Mouse (Mus musculus) T-helper 2 cell (primary cell): Measurements from ENCODE around the gene Usp20.

ENCODE experiments used
- in situ Hi-C: fragments of 300-600 bp; cut with MboI, MseI; formaldehyde crosslinking; loops from one replicate; pipeline ENCODE4 v1.15.1; 2025; ENCODE audit warnings: high pct_unique_total_duplicates

Gene Usp20

DNA sequence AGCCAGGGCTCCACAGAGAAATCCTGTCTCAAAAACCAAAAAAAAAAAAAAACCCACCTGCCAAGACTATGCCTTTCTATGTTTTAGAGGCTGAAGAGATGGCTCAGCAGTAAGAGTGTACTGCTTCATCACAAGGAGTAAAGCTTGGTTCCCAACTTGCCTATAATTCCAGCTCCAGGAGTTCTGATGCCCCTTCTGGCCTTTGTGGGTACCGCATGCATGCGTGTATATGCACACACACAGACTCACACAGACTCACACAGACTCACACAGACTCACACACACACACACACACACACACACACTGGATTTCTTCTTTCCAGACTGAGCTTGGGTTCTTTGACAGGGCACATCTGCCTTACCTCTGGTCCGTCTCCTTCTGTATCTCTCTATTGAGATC is 58.0 kb downstream of the Usp20 start:
- in situ Hi-C loops = no loop called here

DNA sequence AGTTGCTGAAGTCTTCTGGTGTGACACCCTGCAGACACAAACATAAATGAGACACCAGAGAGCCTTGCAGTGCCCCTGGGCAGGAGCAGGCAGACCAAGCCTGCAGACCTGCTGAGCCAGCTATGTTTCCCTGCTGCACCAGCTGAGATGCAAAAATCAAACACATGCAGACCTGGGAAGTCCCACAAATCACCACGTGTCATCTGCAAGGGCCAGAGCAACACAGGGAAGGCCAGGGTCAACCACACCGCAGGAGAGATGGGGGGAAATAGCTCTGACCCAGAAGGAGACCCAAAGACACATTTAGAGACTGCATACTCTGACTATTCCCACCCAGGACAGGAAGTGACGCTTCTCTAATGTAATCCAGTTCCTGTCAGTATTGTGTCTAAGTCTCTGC is 58.4 kb downstream of the Usp20 start:
- in situ Hi-C loops = no loop called here

DNA sequence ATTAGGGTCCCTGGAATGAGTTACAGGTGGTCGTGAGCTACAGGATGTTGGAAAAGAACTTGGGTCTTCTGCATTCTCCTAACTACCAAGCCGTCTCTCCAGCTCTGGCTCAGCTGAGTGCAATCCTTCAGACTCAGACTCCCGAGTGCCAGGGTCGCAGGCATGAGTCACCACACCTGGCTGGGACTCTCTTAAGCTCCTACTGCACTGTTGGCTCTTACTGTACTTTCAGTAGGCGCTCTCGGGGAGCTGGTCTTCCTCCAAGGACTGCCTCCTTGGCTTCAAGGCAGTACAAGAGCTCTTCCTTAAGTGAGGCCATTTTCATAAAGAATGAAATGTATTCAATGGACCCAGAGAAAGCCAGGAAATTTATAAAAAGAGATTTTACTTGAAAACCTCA is 59.3 kb downstream of the Usp20 start:
- in situ Hi-C loops = no loop called here

DNA sequence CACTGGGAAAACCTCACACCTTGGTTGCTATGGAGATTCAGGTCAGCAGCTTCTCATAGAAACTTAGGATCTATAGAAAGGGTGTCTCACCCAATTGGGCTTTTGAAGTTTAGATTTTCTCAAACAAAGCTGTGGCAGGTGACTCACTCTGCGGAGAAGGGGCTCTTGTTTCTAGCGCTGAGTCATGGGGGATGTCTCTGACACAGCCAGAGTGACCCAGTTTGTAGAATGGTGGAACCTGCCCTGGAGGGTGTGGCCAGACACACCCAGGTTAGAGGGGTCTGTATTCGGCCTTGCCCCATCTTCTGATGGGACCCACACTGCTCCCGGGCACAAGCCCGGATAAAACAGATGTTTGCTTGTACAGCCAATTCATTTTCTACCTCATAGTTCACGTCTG is 60.8 kb downstream of the Usp20 start:
- in situ Hi-C loops = no loop called here

DNA sequence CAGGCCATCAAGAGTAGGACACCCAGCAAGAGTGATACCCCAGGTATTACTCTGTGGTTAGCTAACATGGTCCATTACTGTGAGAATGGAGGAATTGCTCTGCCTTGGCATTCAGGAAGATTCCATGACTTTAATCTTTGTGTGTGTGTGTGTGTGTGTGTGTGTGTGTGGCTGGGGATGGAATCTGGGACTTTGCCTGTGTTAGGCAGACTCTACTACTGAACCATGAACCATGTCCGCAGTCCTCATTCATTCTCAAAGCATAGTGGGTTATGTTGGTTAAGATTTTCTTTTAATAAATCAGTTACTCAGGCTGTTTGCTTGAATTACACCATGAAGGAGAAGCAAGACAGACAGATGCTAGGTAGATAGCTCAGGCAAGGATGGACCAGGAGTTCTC is 61.8 kb downstream of the Usp20 start:
- in situ Hi-C loops = no loop called here

DNA sequence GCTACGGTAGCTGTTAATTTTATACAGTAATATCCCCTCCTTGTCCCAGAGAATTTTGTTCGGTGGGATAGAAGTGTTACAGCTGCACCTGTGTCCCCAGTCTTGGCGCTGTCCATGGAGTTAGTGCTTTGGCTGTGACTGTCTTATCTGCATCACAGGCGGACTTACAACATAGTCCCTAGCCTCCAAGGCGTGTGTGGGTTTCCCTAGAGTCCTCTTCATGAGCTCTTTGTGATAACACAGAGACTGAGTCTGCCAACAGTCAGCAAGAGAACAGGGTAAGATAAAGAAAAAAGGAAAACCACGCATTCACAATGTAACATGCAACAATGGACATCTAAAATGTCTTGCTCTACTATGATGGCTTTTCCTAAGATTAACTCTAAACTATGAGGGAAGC is 66.0 kb downstream of the Usp20 start:
- in situ Hi-C loops = no loop called here

DNA sequence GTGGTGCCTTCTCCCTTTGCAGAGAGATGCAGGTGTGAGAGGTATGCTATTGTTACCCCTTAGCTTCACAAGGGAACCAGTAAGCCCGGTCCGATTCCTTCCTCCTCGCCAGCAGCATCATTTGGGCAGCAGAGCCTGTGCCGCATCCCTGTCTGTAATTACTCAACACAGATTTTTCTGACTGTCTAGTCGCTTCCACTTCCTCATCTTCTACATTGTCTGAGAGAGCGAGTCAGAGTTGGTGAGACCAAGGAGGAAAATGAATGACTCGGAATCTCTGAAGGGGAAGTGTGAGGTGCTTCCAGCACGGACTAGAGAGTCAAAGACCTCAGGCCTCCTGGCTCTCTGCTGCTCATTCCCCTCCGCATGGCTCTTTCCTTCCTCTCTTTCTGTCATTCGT is 70.4 kb downstream of the Usp20 start:
- in situ Hi-C loops = no loop called here

DNA sequence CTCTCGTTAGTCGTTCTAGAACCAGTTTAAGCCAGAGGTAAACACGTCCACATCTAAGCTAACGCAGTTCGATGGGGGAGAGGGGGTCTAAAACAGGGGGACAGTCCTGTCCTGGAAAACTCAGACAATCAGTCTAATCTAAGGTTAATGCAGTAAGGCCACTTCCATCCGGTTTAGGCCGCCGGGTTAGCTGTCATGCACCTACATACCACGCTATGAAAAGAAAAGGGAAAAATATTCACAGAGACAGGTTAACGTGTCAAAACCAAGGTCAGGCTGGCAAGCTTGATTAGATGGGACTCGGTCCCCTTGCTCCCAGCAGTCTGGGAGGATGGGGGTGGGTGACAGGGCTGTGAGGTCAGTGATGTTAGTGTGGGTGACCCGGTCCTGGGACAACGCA is 71.3 kb downstream of the Usp20 start:
- in situ Hi-C loops = no loop called here

DNA sequence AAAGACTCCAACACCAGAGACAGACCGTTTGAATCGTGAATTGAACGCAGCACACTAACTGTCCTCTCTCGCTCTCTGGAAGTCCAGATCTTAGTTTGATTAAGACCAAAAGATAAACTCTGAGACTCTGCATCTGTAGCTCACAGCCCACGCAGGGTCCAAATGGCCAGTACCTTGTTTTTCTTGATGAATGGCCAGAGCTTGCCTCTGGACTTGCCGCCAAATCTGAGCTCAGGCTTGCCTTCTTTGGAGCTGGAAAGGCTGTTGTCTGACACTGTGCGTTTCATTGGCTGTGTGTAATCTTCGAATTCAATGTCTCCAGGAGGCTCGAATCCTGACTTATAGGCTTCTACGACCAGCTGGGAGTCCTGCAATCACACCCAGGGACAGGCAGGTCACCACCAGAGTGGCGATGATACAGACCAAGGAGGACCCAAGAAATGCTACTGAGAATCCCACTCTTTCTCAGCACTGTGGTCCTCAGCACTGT is 71.8 kb downstream of the Usp20 start:
- in situ Hi-C loops = no loop called here

DNA sequence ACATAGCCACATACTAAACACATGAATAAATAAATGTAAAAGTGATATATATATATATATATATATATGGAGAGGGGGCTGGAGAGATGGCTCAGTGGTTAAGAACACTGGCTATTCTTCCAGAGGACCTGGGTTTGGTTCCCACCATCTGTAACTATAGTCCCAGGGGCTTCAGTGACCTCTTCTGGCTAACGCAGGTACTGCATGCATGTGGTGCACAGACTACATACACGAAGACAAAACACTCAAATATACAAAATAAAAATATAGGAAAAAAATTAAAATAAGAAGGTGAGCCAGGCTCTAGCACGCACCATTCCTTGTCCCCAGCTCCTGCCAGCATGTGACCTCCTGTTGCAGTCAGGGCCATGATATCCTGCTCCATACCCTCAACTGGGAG is 74.0 kb downstream of the Usp20 start:
- in situ Hi-C loops = no loop called here

DNA sequence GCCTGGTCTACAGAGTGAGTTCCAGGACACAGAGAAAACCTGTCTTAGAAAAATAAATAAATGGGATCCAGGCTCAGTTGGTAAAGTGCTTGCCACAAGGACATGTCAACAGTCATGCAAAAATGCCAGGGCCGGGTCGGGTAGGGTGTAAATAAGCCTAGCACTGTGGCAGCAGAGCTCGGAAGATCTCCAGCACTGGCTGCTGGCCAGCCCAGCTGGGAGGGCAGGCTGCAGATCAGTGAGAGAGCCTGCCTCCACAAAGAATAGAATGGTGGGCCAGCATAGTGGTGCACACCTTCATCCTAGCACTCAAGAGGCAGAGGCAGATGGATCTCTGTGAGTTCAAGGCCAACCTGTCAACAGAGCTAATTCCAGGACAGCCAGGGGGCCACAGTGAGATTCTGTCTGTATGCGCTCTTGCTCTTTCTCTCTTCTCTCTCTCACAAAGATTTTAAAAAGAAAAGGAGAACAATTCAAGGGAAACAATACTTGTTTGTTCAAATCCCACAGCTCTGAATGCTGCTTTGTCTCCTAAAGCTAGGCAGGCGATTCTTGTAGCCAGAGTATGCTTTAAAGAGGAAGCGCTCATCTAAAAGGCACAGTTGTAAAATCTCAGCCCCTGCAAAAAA is 75.6 kb downstream of the Usp20 start:
- in situ Hi-C loops = no loop called here

DNA sequence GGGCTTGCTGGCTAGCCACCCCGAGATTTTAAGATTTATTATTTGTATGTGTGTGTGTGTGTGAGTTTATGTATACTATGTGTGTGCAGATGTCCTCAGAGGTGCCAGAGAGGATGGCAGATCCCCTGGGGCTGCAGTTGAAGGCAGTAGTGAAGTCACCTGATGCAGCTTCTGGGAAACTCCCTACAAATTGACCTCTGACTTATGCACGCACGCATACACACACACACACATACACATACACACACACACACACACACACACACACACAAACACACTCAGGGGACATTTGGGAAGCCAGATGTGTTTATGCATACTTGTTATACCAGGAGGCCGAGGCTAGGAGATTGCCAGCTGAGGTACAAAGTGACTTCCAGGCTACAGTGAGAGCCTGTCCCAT is 76.4 kb downstream of the Usp20 start:
- in situ Hi-C loops = no loop called here

DNA sequence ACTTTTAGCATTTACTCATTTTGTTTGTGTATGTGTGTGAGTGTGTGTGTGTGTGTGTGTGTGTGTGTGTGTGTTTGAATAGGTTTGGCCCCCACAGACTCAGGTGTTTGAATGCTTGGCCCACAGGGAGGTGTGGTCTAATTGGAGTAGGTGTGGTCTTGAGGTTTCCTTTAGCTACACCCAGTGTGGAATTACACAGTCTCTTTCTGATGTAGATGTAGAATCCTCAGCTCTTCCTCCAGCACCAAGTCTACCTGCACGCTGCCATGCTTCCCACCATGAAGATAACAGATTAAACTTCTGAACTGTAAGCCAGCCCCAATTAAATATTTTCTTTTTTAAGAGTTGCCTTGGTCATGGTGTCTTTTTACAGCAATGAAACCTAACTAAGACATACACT is 78.2 kb downstream of the Usp20 start:
- in situ Hi-C loops = no loop called here

DNA sequence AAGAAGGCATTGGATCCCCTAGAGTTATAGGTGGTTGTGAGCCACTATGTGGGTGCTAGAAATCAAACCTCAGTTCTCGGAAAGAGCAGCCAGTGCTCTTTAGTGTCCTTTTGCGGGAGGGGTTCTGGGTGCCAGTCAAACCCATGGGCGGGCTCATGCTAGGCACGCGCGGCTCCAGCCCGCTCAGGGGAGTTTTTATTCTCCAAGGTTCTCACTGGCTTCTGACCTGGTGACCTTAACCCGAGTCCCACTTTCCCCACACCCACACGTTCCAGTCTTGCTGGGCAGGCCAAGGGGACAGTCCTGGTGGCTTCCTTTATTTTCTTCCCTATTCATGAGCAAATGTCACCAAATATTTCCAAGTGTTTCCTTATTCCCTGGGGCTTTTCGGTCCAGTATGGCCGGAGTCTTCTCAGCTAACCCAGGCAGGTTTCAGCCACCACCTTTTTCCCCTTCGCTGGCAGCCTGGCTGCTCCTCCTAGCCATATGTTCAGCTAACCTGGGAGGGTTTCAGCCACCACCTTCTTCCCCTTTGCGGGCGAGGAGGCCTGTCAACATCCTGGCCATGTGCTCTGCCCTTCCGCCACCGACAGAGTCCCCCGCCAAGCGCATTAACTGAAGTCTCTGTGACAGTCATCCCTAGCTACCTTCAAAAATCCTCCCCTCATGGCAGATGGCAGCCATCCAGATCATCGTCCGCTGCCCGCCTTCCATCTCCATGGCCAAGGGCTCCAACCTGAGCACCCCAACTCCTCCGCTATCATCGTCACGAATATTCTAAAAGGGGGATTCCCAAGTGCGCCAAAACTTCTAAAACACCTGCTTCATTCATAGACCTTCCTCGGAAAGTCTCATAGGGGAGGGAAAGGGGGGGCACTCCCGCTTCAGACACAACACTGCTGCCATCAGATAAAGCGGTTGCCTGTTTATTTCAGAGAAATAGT is 79.0 kb downstream of the Usp20 start:
- in situ Hi-C loops = no loop called here

DNA sequence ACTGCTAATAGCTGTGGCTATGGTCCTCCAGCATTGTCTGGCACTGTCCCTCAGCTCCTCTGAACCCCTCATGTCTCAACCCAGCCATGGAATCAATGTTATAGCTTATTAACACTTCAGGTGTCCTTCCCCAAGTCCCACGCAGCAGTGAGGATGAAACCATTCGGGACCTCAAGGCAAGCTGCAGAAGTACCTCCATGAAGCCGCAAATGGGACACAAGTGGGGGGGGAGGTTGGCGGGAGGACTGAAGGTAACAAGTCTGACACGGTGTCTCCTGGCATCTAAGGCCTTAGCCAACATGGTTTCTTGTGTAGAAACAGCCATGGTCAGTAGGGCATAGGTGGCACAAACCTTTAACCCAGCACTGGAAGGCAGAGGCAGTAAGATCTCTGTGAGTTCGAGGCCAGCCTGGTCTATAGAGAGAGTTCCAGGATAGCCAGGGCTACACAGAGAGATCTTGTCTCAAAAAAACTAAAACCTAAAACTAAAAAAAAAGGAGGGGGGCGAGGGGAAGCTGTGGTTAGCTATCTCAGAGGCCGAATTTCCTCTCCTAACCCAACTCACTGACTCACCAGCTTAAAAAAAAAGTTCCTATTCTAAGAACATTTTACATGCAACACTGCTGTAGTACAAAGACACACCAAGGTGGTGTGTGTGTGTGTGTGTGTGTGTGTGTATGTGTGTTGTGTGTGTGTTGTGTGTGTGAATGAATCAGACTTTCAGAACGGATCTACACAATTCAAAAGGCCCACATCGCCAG is 80.0 kb downstream of the Usp20 start:
- in situ Hi-C loops = no loop called here

DNA sequence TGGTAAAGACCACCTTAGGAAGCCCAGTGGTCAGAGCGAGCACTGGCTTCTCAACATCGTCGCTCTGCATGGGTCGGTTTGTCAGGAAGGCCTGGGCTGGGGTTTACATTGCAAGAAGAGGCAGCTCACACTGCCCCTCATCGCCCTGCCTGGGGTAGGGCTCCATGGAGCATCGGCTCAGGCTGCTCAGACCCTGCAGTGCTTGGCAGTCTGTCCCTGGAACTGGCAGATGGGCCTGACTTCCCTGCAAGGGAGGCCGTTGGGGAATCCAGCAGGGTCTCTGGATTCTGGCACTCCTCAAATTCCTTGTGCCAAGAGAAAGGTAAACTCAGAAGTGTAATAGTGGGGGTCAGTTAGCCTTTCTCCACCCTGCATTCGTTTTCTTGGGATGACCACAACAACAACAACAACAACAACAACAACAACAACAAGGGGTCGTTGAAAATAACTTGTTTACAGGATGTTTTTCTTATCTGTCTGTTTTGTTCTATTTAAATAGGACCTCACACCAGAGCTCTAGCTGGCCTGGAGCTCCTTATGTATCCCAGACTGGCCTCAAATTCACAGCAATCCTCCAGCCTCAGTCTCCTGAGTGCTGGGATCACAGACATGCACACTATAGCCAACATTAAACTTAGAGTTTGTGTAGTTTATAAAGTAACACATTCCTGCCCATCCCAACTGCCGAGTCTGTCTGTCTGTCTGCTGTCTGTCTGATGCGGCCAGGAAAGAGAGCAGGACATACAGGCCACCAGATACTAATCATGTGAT is 84.1 kb downstream of the Usp20 start:
- in situ Hi-C loops = loop anchor here (5.0 kb wide), 1 partner anchor 76 kb away; the partner anchor contains the start of gene Fnbp1

DNA sequence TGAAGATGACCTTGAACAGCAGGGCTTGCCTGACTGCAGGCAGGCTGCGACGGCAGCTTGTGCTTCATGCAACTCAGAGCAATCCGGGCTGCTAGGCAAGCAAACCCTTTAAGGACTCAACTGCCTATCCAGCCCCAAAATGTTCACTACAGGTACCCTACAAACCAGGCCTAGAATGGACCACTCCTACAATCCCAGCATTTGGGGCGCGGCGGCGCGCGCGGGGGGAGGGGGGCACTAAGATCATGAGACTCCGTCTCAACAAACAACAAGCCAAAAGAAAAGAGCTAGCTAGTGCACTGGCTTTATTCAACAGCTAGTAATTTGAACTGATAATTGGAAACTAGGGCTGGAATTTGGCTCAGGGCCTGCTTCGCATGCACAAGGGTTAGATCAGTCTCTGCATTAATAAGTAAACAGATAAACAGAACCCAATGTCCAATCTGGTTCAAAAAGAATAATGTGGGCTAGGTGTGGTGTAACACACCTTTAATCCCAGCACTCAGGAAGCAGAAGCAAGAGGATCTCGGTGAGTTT is 85.0 kb downstream of the Usp20 start:
- in situ Hi-C loops = loop anchor here (5.0 kb wide), 1 partner anchor 75 kb away; the partner anchor contains the start of gene Fnbp1

DNA sequence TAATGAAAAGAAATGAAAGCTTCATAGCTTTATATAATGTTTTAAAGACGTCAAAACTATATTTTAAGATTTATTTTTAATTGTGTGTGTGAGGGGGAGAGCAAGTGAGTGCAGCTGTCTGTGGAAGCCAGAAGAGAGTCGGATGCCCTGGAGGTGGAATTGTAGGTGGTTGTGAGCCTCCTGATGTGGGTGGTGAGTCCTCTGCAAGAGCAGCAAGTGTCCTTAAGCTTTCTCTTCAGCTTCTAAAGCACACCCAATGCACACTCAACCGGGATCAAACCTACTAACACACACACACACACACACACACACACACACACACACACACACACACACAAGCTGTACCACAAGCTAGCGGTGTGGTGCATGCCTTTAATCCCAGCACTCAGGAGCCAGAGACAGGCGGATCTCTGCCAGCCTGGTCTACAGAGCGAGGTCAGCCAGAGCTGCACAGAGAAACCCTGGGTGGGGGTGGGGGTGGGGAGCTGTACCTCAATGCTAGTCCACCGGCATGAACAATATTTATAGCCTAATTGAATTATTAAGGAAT is 85.7 kb downstream of the Usp20 start:
- in situ Hi-C loops = loop anchor here (5.0 kb wide), 1 partner anchor 75 kb away; the partner anchor contains the start of gene Fnbp1

DNA sequence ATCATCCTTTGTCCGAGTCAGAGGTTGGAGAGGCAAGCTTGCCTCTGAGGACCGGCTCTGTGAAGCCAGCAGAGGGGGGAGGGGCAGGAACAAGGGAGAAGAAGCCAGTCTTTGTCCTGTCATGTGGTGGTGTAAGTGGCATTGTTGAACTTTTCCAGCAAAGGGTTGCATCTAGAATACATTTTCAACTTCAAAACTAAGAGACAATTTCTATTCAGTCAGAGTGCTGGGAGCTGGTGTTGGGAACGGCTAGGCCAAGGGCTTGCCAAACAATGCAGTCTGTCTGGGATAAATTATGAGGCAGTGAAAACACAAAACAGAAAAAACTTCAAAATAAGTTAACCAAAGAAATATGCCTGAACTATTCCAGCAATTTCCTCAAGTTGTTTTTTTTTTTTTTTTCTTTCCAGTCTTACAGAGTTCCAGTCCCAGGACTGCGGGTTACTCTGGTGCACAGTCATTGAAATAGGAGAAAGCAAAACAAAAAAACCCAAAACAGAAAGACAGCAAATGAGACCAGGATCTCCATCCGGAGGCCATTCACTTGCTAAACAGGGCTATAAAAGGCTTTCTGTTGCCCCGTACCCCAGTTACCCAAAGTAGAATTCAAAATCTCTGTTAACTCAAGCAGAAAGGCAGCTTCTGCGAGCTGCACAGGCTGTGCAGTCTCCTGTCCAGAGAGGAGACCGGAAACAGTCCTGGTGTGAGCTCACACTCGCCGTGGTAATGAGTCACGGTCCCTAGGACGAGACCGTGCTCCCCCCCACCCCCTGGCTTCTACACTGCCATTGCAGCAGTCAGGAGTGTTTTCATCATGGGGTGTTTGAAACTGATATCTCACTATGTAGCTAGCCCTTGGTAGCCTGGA is 86.4 kb downstream of the Usp20 start:
- in situ Hi-C loops = loop anchor here (5.0 kb wide), 1 partner anchor 74 kb away; the partner anchor contains the start of gene Fnbp1

DNA sequence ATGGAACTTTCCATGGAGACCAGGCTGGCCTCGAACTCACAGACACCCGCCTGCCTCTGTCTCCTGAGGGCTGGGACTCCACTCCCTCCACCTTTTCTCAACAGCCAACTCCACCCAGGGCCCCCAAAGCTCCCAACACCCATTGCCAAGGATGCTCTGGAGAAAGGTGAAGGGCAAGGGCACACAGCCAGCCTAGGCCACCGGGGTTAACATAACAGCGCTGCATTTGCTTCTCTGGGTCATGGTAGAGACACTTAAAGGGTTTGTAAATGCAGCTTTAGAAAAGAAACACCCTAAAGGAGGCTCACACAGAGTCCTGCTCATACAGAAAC is 87.0 kb downstream of the Usp20 start:
- in situ Hi-C loops = loop anchor here (5.0 kb wide), 1 partner anchor 73 kb away; the partner anchor contains the start of gene Fnbp1
